Mouse (Mus musculus) MEL (cell line): ENCODE results near the gene Dhcr7.

Experiments used
- CTCF ChIP-seq, 3 experiments: IDR thresholded peaks in 2 of 3; conservative IDR thresholded peaks in 1 of 3; 2 replicates each; pipeline ENCODE4 v1.5.1; 2011 to 2012; ENCODE audit warnings: low read length in 3 of 3, low read depth in 2 of 3, mild to moderate bottlenecking in 2 of 3, improper control_type of control experiment in 1 of 3, inconsistent platforms in 1 of 3, mixed read lengths in 1 of 3, moderate library complexity in 1 of 3; ENCODE audit not compliant: control insufficient read depth in 1 of 3, insufficient read depth in 1 of 3, poor library complexity in 1 of 3, severe bottlenecking in 1 of 3
- ETS1 ChIP-seq: IDR thresholded peaks from 2 replicates; pipeline ENCODE4 v1.6.1; 2012; ENCODE audit warnings: low read depth, mild to moderate bottlenecking, inconsistent platforms, low read length, improper control_type of control experiment, moderate library complexity
- GABPA ChIP-seq: IDR thresholded peaks from 2 replicates; pipeline ENCODE4 v1.6.1; 2012; ENCODE audit warnings: low read depth, mild to moderate bottlenecking, inconsistent platforms, low read length, improper control_type of control experiment, moderate library complexity
- GATA1 ChIP-seq: IDR thresholded peaks from 2 replicates; pipeline ENCODE4 v1.6.1; 2011; ENCODE audit warnings: low read depth, low read length, improper control_type of control experiment
- HCFC1 ChIP-seq: IDR thresholded peaks from 2 replicates; pipeline ENCODE4 v1.6.1; 2012; ENCODE audit warnings: low read depth, mild to moderate bottlenecking, inconsistent platforms, low read length, improper control_type of control experiment, moderate library complexity
- MXI1 ChIP-seq: IDR thresholded peaks from 2 replicates; pipeline ENCODE4 v1.6.1; 2011; ENCODE audit warnings: mild to moderate bottlenecking, low read depth, low read length, improper control_type of control experiment
- MYC ChIP-seq: IDR thresholded peaks from 2 replicates; pipeline ENCODE4 v1.6.1; 2011; ENCODE audit warnings: low read depth, mild to moderate bottlenecking, low read length, improper control_type of control experiment, moderate library complexity
- POLR2A ChIP-seq, 2 experiments: IDR thresholded peaks; 2 replicates each; pipeline ENCODE4 v1.6.1; 2011 to 2012; ENCODE audit warnings: low read length in 2 of 2, mild to moderate bottlenecking in 2 of 2, control low read depth in 1 of 2, improper control_type of control experiment in 1 of 2, low read depth in 1 of 2, moderate library complexity in 1 of 2; ENCODE audit not compliant: control insufficient read depth in 1 of 2, insufficient read depth in 1 of 2, poor library complexity in 1 of 2
- POLR2AphosphoS2 ChIP-seq: IDR thresholded peaks from 2 replicates; pipeline ENCODE4 v1.6.1; 2011; ENCODE audit warnings: low read length, improper control_type of control experiment
- RCOR1 ChIP-seq: IDR thresholded peaks from 2 replicates; pipeline ENCODE4 v1.6.1; 2012; ENCODE audit warnings: low read depth, mild to moderate bottlenecking, inconsistent platforms, low read length, improper control_type of control experiment
- UBTF ChIP-seq: IDR thresholded peaks from 2 replicates; pipeline ENCODE4 v1.6.1; 2012; ENCODE audit warnings: low read depth, mild to moderate bottlenecking, inconsistent platforms, low read length, improper control_type of control experiment, moderate library complexity, borderline replicate concordance; ENCODE audit not compliant: insufficient read depth
- USF1 ChIP-seq: IDR thresholded peaks from 2 replicates; pipeline ENCODE4 v1.6.1; 2014; ENCODE audit warnings: low read depth, mild to moderate bottlenecking, inconsistent platforms, low read length, improper control_type of control experiment, moderate library complexity
- USF2 ChIP-seq, 2 experiments: IDR thresholded peaks; 2 replicates each; pipeline ENCODE4 v1.6.1; 2011 to 2012; ENCODE audit warnings: improper control_type of control experiment in 2 of 2, low read length in 2 of 2, borderline replicate concordance in 1 of 2, inconsistent platforms in 1 of 2, low read depth in 1 of 2, mild to moderate bottlenecking in 1 of 2; ENCODE audit not compliant: insufficient read depth in 1 of 2
- ZNF384 ChIP-seq: IDR thresholded peaks from 2 replicates; pipeline ENCODE4 v1.6.1; 2012; ENCODE audit warnings: low read depth, mild to moderate bottlenecking, inconsistent platforms, low read length, improper control_type of control experiment

GRCm38 (mm10) chr7:143837705-143838358 lies 14.9 kb downstream of the Dhcr7 start:
- no peak for TF ChIP-seq CTCF (IDR thresholded peaks at IDR 0.05 in 2 of 3, conservative IDR thresholded peaks at IDR 0.05 in 1 of 3; ENCODE audit: control insufficient read depth in 1 of 3, insufficient read depth in 1 of 3, low read depth in 2 of 3, low read length in 3 of 3, poor library complexity in 1 of 3, severe bottlenecking in 1 of 3)
- no peak for TF ChIP-seq ZNF384
- TF ChIP-seq HCFC1 = no peak
- TF ChIP-seq GATA1 = no peak
- no peak for TF ChIP-seq ETS1
- TF ChIP-seq POLR2A (IDR thresholded peaks at IDR 0.05; ENCODE audit: control insufficient read depth in 1 of 2, insufficient read depth in 1 of 2, low read depth in 1 of 2, low read length in 2 of 2, poor library complexity in 1 of 2) = no peak
- TF ChIP-seq USF1 = no peak
- TF ChIP-seq UBTF = no peak
- TF ChIP-seq USF2 (IDR thresholded peaks at IDR 0.05; ENCODE audit: borderline replicate concordance in 1 of 2, insufficient read depth in 1 of 2, low read depth in 1 of 2, low read length in 2 of 2) = no peak
- TF ChIP-seq MXI1 = no peak
- TF ChIP-seq POLR2AphosphoS2 = no peak
- no peak for TF ChIP-seq RCOR1
- TF ChIP-seq GABPA = no peak
- no peak for TF ChIP-seq MYC
